Mouse (Mus musculus): ENCODE data around the gene Cbx8. TPM values are rescaled to one million over a fixed set of nuclear protein-coding genes. Genes with fewer than 3 reads are reported as not detected.

Cbx8 gene
- polyA plus RNA-seq, 1 experiment from 2014 or later, result 3.1 TPM

GRCm38 (mm10) chr11:119058041-119058995 lies 17.5 kb upstream of the Cbx8 start:
- H3K4me1 ChIP-seq (ENCODE audit: control insufficient read depth, low read depth, low read length), result peaks cover 19% of the 10 kb centered on the region

GRCm38 (mm10) chr11:119057291-119057690 lies 16.5 kb upstream of the Cbx8 start:
- peak overlapping the region; percentile 60 for H3K4me3 ChIP-seq (ENCODE audit: low read depth, low read length)
- H3K4me1 ChIP-seq (ENCODE audit: control insufficient read depth, low read depth, low read length), result peaks cover 23% of the 10 kb centered on the region
- no peak for ATAC-seq (ENCODE audit: low read depth)
- WGBS (ENCODE audit: insufficient replicate concordance), result 1% methylated on average over 9 of the region's 9 CpGs
- peak overlapping the region; percentile 73 for H3K4me2 ChIP-seq (ENCODE audit: low read depth, low read length)
- H3K36me3 ChIP-seq (ENCODE audit: control insufficient read depth, insufficient read depth), result no peaks in the 10 kb centered on the region
- H3K27ac ChIP-seq (ENCODE audit: low read length), result no peak overlapping the region
- peaks cover 87% of the 10 kb centered on the region for H3K27me3 ChIP-seq (ENCODE audit: control insufficient read depth, insufficient read depth, low read depth, low read length)
- H3K9me3 ChIP-seq (replicated peaks; ENCODE audit: control insufficient read depth, low read length), result no peaks in the 10 kb centered on the region
- peak overlapping the region; percentile 65; the same call in 1 of the 2 replicates for H3K9ac ChIP-seq (ENCODE audit: low read depth, low read length)

More at GRCm38 (mm10) chr11:119058041-119058995, 17.5 kb upstream of the Cbx8 start:
- Histone ChIP-seq H3K36me3 (ENCODE audit: control insufficient read depth, insufficient read depth) (no peaks in the 10 kb centered on the region), H3K27me3 (ENCODE audit: control insufficient read depth, insufficient read depth, low read depth, low read length) (peaks cover 77% of the 10 kb centered on the region), H3K9me3 (replicated peaks; ENCODE audit: control insufficient read depth, low read length) (no peaks in the 10 kb centered on the region), H3K27ac (ENCODE audit: low read length) (no peak overlapping the region), H3K4me3 (ENCODE audit: low read depth, low read length) (no peak overlapping the region), H3K9ac (ENCODE audit: low read depth, low read length) (no peak overlapping the region), H3K4me2 (ENCODE audit: low read depth, low read length) (peak overlapping the region; percentile 33)
- ATAC-seq (ENCODE audit: low read depth), result peak; percentile 30; the same call in 1 of the 2 replicates
- 2% methylated on average over 58 of the region's 58 CpGs for WGBS (ENCODE audit: insufficient replicate concordance)

- Histone ChIP-seq H3K9ac (ENCODE audit: low read depth, low read length) (peak overlapping the region; percentile 65), H3K36me3 (ENCODE audit: control insufficient read depth, insufficient read depth) (no peaks in the 10 kb centered on the region), H3K9me3 (replicated peaks; ENCODE audit: control insufficient read depth, low read length) (no peaks in the 10 kb centered on the region), H3K4me2 (ENCODE audit: low read depth, low read length) (peak overlapping the region; percentile 73), H3K4me3 (ENCODE audit: low read depth, low read length) (peak overlapping the region; percentile 60), H3K27me3 (ENCODE audit: control insufficient read depth, insufficient read depth, low read depth, low read length) (peaks cover 95% of the 10 kb centered on the region), H3K27ac (ENCODE audit: low read length) (no peak overlapping the region), H3K4me1 (ENCODE audit: control insufficient read depth, low read depth, low read length) (peaks cover 23% of the 10 kb centered on the region)
- WGBS (ENCODE audit: insufficient replicate concordance), result under 1% methylated on average over 65 of the region's 65 CpGs
- no peak for ATAC-seq (ENCODE audit: low read depth)
Observed at GRCm38 (mm10) chr11:119056301-119057211, 15.8 kb upstream of the Cbx8 start.

- H3K36me3 ChIP-seq (ENCODE audit: control insufficient read depth, insufficient read depth), result no peaks in the 10 kb centered on the region
- H3K4me2 ChIP-seq (ENCODE audit: low read depth, low read length), result peak overlapping the region; percentile 73; the same call in 1 of the 2 replicates
- 0 out of 2 replicates have a peak overlapping the region, but pooled peaks have one; percentile 22 for H3K4me3 ChIP-seq (ENCODE audit: low read depth, low read length)
- peaks cover 100% of the 10 kb centered on the region for H3K27me3 ChIP-seq (ENCODE audit: control insufficient read depth, insufficient read depth, low read depth, low read length)
- H3K27ac ChIP-seq (ENCODE audit: low read length), result no peak overlapping the region
- no peak for ATAC-seq (ENCODE audit: low read depth)
- 2% methylated on average over 32 of the region's 32 CpGs for WGBS (ENCODE audit: insufficient replicate concordance)
- H3K9ac ChIP-seq (ENCODE audit: low read depth, low read length), result no peak overlapping the region
- no peaks in the 10 kb centered on the region for H3K9me3 ChIP-seq (replicated peaks; ENCODE audit: control insufficient read depth, low read length)
- peaks cover 23% of the 10 kb centered on the region for H3K4me1 ChIP-seq (ENCODE audit: control insufficient read depth, low read depth, low read length)
Observed at GRCm38 (mm10) chr11:119055571-119056131, 14.9 kb upstream of the Cbx8 start.

GRCm38 (mm10) chr11:119054351-119055345 lies 13.9 kb upstream of the Cbx8 start:
- ATAC-seq (ENCODE audit: low read depth), result no peak
- no peak overlapping the region for H3K27ac ChIP-seq (ENCODE audit: low read length)
- no peak overlapping the region for H3K4me3 ChIP-seq (ENCODE audit: low read depth, low read length)
- peaks cover 23% of the 10 kb centered on the region for H3K4me1 ChIP-seq (ENCODE audit: control insufficient read depth, low read depth, low read length)
- H3K4me2 ChIP-seq (ENCODE audit: low read depth, low read length), result no peak overlapping the region
- no peak overlapping the region for H3K9ac ChIP-seq (ENCODE audit: low read depth, low read length)
- WGBS (ENCODE audit: insufficient replicate concordance), result 3% methylated on average over 47 of the region's 47 CpGs
- no peaks in the 10 kb centered on the region for H3K36me3 ChIP-seq (ENCODE audit: control insufficient read depth, insufficient read depth)
- no peaks in the 10 kb centered on the region for H3K9me3 ChIP-seq (replicated peaks; ENCODE audit: control insufficient read depth, low read length)
- peaks cover 100% of the 10 kb centered on the region for H3K27me3 ChIP-seq (ENCODE audit: control insufficient read depth, insufficient read depth, low read depth, low read length)

GRCm38 (mm10) chr11:119053738-119054350 lies 13.1 kb upstream of the Cbx8 start:
- Histone ChIP-seq H3K27me3 (ENCODE audit: control insufficient read depth, insufficient read depth, low read depth, low read length) (peaks cover 100% of the 10 kb centered on the region), H3K9me3 (replicated peaks; ENCODE audit: control insufficient read depth, low read length) (no peaks in the 10 kb centered on the region), H3K4me2 (ENCODE audit: low read depth, low read length) (peak overlapping the region; percentile 55), H3K9ac (ENCODE audit: low read depth, low read length) (no peak overlapping the region), H3K4me3 (ENCODE audit: low read depth, low read length) (peak overlapping the region; percentile 33; the same call in 1 of the 2 replicates), H3K36me3 (ENCODE audit: control insufficient read depth, insufficient read depth) (no peaks in the 10 kb centered on the region), H3K4me1 (ENCODE audit: control insufficient read depth, low read depth, low read length) (peaks cover 23% of the 10 kb centered on the region), H3K27ac (ENCODE audit: low read length) (no peak overlapping the region)
- WGBS (ENCODE audit: insufficient replicate concordance), result 4% methylated on average over 29 of the region's 35 CpGs
- no peak for ATAC-seq (ENCODE audit: low read depth)

- H3K36me3 ChIP-seq (ENCODE audit: control insufficient read depth, insufficient read depth), result no peaks in the 10 kb centered on the region
- peaks cover 100% of the 10 kb centered on the region for H3K27me3 ChIP-seq (ENCODE audit: control insufficient read depth, insufficient read depth, low read depth, low read length)
- no peak overlapping the region for H3K9ac ChIP-seq (ENCODE audit: low read depth, low read length)
- peaks cover 18% of the 10 kb centered on the region for H3K4me1 ChIP-seq (ENCODE audit: control insufficient read depth, low read depth, low read length)
- peak overlapping the region; percentile 33 for H3K4me3 ChIP-seq (ENCODE audit: low read depth, low read length)
- peak; percentile 84 for ATAC-seq (ENCODE audit: low read depth)
- no peak overlapping the region for H3K27ac ChIP-seq (ENCODE audit: low read length)
- no peaks in the 10 kb centered on the region for H3K9me3 ChIP-seq (replicated peaks; ENCODE audit: control insufficient read depth, low read length)
- whole genome bisulfite sequencing (ENCODE audit: insufficient replicate concordance), result under 1% methylated on average over 42 of the region's 42 CpGs
- peak overlapping the region; percentile 55 for H3K4me2 ChIP-seq (ENCODE audit: low read depth, low read length)
Observed at GRCm38 (mm10) chr11:119053257-119053670, 12.5 kb upstream of the Cbx8 start.
